Mouse (Mus musculus) testis, postnatal 10 days (tissue): ENCODE measurements around the gene Prkaca.
"Not testable (repeated sequence)": the region's sequence is repeated elsewhere in the genome, so short reads cannot be mapped to it uniquely, and the experiment has no call there.

Experiments used
- DNase-seq: peaks from one replicate; pipeline ENCODE4 v3.0.0; 2021; ENCODE audit warnings: low spot score

Prkaca gene

DNA sequence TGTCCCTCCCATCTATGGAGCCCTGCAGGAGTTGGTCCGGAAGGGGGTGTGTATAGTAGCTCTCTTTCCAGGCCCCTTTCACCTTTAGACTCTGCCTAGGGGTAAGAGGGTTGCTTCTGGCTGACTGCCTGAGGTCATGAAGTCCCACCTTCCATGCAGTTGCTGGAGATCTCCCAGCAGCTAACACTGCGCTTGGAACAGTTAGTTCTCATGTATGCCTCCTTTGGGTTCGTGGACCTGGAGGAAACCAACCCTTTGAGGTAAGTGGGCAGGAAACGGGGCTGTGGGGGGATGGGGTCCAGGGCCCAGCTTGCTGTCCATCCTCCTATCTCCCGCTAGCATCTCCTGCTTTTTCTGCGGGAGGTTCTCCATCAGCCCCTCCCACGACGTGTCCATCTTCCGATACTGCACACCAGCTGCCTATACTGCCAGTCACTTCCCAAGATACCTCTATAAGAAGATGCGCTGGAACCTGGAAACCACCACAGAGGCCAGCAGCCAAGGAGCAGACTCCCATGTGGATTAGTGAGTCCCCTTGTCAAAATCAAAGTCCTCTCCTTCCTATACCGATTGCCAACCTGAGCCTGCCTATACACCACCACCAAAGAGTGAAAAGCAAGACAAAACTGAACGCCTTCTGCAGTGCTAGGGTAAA lies 30.3 kb downstream of the Prkaca start:
- DNase-seq = peak; percentile 50

DNA sequence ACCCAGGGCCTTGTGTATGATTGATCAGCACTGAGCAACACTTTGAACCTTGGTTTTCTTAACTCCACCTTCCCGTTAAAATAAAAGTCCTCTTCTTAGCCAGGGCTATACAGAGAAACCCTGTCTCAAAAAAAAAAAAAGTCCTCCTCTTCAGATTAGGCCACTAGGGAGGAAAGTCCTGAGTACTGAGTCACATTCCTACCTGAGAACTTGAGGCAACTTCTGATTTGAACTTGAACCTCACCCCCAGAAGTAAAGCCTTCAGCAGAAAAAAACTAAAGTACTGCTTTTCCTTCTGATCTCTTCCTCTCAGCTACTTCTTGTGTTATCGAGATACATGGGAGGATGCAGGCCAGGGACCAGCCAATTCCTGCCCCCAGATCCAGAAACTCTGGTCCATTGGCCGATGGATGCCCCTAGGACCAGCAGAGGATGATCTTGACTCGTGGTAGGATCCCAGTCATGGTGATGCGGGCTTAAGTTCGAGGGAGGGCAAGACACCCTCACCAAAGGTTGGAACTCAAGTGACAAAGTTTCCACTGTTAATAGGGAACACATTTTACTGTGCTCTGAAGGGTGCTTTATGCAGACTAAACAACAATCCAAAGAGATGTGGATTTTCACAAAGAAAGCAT lies 30.9 kb downstream of the Prkaca start:
- no peak for DNase-seq

DNA sequence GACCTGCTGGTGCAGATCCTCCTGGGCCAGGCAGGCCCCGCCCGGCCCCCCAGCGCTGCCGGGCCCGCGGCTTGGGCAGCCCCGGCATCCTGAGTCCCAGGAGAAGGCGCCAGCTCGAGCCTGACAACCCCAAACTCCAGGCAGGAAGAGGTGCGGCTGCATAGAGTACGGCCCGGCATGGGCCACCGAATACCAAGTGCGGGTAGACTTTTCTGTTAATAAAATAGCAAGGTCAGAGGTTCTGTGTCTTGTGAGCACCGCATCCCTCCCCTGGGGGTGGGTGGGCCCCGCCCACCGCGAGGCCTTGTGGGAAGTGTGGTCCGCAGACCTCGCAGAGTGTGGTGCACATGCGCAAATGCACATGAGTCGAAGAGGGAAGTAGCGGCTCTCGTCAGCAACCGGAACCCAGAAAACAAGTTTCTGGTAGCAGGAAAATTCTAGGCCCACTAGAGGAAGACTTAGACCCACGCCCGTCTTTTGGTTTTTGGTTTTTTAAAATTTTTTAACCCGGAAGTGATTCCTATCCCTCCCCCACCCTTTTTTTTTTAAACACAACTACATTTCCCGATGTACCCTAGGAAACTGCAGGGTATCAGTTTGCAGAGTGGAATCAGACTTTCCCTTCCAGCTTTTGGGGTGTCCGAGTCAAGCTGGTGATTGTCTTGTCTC lies 31.9 kb downstream of the Prkaca start:
- peak; percentile 95 for DNase-seq

DNA sequence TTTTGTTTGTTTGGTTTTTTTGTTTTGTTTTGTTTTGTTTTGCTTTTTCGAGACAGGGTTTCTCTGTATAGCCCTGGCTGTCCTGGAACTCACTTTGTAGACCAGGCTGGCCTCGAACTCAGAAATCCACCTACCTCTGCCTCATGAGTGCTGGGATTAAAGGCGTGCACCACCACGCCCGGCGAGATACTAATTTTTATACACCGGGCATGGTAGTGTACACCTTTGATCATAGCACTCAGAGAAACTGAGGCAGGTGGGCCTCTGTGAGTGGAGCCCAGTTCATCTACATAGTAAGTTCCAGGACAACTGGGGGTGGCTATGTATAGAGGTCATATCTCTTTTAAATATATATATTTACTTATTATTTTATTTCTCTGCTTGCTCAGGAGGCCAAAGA lies 32.7 kb downstream of the Prkaca start:
- not testable (repeated sequence) for DNase-seq

DNA sequence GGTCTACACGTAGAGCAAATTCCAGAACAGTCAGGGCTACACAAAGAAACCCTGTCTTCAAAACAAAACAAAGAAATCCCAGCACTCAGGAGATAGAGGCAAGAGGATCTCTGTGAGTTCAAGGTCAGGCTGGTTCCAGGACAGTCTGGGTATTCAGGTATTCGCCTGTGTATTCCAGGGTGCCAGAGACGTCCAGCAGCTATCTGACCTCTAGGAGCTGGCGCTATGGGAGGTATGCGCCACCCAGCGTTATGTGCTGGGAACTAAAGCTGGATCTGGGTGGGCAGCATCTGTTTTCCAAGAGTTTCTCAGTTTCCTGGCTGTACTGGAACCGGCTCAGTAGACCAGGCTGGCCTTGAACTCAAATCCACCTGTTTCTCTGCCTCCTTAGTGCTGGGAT lies 35.6 kb downstream of the Prkaca start:
- DNase-seq = no peak

DNA sequence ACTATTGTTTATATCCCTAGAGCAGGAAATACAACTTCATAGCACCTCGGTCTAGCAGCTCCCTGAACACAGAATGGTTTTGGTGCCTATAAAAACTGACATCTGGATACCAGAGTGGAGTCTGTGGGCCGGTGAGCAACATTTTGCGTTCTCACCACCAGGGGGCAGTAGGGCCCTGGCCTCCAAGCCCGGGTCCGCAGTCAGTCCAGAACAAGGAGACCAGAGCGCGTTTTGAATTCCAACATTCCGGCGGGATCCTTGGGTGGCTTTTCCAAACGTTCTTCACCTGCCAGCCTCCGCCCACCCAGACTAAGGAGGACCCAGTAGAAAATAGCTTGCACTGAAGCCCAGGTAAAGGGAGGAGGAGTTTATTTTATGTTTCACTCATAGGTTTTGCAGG lies 37.1 kb downstream of the Prkaca start:
- peak; percentile 93 for DNase-seq

DNA sequence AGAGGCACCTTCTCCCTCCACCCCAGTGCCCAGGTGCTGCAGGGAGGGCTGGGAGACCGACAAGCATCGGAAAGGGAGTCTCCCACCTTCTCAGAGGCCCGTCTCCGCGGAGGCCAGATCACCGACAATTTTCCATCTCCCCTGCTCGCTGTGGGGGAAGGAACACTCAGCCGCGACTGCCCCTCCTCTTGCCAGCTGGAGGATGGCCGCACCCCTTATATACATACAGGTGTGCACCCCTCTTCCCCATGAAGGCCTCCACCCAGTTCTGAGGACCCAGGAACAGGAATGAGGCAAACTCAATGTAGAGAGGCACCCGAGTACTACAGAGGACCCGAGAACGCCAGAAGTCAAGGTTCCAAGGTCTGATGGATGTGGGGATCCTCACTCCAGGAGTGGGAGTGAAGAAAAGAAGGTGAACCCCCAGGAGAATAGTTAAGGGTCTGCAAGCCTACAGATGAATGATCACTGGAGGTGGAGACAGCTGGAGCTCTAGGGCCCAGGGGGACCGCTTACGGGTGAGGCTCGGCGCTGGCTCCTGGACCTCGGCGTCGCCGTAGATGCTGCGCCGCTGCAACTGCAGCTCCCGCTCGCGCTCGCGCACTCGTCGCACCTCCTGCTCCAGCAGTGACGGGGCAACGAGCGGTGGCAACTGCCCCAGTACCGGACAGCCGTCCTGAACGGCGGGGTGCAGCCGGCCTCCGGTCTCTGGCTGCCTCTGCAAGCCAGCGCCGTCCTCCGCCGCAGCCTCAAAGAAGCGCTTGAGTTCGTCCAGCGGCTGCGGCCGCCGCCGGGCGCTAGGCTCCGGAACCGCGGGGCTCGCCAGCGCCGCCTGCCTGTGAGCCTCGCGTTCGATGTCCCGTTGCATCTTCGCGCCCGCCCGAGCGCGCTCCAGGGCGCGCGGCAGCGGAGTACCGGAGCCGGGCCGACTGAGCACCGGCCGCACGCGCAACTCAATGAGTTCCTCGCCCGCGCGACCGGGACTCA lies 38.1 kb downstream of the Prkaca start:
- DNase-seq = peak; percentile 88

DNA sequence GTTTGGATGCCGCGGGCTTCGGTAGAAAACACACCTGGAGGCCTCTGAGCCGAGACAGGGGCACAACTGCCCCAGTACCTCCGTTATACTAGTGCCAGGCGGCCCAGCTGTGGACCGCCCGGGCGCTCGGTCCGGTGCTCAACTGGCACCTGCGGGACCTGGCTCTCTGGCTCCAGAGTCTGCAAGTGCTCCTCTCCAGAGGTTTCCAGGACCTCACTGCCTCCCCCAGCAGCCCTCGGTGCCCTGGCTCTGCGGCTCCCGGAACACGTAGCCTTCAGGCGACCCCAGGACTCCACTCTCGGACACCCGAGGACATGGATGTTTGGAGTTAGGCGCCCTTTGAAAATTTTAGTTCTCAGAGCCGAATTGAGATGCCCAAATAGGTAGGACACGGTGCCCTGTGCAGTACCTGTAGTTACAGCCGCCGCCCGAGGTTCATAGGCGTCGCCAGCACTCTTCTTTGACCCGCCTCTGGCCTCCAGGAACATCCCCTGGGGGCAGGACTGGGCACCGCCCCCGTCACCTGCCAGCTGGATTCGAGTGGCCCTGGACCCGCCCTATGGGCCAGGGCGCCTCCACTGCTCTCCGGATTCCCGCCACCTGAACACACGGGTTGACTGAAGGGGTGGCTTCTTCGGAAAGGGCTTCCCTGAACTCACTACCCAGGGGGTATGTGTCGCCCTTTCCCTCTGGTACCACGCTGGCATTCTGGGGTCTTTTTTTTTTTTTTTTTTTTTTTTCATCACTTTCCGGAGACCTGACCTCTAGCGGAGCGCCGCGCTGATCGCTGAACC lies 39.1 kb downstream of the Prkaca start, which contains the start of gene 2210011C24Rik:
Gene 2210011C24Rik, minus strand, starts transcription at position 467 of the 794 bp plus-strand sequence.
- no peak for DNase-seq

DNA sequence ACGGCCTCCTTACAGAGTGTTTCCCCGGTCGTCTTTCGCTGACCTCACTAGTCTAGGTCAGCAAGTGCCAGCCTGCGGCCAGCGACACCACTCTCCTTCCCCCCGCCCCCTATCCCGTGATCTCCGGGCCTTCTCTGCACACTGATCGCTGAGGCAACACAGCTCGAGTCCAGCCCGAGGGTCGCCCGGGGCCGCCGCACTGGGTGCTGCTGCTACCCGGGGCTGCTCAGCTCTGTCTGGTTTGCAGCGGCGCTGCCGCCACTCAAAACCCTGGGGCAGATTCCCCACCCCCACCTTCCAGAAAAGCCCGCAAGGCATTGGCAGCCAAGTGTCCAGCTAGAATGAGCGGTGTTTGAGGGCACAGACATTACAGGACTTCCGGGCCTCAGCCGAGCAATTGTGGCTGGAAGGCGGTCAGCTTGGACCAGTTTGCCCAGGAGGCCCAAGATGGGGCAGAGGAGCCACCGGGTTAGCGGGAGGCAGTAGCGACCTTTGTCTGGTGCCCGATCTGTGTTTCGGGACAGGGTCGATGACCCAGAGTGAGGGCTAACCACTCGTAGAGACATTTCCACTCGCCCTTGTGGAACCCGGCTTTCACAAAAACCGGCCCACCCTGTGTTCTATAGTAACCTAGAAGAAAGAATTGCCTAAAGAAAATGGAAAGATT lies 39.8 kb downstream of the Prkaca start:
- DNase-seq = no peak

DNA sequence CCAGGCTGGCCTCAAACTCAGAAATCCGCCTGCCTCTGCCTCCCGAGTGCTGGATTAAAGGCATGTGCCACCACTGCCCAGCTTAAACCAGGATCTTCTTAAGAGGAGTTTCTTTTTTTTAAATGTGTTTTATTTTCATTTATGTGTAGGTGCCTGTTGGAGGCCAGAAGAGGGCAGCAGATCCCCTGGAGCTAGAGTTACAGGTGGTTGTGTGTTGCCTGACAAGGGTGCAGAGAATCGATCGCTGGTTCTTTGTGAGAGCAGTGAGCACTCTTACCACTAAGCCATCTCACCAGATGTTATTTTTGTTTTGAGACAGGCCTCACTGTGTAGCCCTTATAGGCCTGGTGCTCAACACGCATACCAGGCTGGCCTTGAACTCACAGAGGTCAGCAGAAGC lies 43.0 kb downstream of the Prkaca start:
- no peak for DNase-seq

DNA sequence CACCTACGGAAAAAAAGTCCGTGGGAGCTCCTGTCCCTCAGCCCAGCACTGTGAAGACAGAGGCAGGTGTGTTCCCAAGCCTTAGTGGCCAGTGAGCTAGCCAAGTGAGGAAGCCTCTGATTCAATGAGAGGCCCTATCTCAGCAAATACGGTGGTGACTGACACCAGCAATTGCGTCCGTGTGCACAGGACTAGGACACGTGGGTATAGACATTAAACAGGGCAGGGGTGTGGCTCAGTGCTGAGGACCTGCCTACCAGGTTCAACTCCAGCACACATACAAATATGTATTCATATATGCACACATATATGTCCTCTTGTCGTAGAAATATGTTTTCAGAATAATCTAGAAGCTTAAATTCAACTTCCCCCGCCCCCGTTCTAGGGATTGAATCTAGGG lies 46.9 kb downstream of the Prkaca start:
- DNase-seq = no peak

DNA sequence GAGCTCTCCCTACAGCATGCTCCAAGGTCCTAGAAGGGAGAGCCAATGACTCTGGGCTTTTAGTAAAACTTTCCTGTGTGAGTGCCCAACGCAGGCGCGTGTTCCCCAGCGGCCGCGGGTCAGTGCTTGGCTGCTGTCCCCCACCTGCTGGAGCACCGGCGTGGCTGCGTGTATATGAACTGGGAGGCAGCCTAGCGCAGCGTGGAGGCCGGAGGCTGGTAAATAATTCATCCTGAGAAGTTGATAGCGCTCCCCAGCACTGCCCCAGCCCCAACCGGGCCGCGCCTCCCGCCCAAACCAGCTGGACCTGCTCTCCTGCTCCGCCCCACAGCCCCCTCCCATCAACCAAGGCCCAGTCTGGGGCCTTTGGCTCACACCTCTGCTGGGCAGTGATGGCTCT lies 48.3 kb downstream of the Prkaca start, which contains the start of gene Palm3:
Gene Palm3, plus strand, starts transcription at position 376 of the 400 bp plus-strand sequence.
- no peak for DNase-seq

DNA sequence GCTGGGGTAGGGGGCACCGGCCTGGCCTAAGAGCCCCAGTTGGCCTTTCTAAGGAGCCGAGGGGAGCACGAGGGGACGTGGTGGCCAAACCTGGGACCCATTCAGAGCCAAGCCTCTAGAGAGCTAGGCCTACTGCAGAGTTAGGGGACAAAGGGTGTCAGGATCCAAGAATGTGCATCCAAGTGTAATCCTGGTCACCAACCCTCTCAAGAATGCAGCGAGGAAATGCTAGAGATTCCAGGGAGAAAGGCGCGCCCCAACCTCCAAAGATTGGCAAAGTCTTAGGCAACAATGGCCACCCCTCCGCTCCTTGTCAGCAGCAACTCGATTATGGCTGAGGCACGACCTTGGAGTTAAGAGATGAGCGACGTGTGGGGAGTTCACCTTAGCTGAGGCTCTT lies 48.8 kb downstream of the Prkaca start:
- no peak for DNase-seq

DNA sequence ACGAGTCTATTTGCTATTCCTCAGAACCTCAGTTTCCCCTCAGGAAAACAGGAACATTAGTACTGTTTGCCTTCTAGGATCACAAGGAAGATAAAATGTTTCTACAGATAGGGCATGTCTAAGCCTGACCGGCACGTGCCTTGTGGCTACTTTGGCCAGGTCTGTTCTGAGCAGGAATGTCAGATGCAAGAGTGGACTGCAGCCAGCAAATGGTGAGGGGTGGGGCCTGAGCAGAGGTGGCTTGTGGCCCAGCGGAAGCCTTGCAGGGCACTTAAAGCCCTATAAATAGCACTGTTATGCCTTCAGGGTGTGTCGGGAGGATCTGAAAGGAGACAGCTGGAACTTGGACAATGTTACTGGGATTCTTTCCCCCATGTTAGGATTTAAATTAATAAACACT lies 50.3 kb downstream of the Prkaca start:
- DNase-seq = peak; percentile 71

DNA sequence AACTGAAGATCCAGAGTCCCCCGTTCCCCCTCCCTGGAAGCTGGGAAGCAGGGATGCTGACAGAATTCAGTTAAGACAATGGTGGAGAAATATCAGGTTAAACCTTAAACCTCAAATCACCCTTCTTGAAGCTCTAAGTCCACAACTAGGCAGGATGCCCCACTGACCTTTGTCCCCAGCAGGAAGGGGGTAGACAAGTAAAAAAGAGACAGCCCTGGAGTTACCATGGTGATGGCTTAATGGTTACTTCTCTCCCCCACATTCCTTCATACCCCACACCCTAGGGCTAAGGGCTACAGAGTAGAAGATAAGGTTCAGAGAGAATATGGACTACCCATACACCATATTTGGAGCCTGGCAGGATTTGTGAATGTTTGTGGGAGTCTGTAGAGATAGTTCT lies 50.8 kb downstream of the Prkaca start:
- DNase-seq = no peak

DNA sequence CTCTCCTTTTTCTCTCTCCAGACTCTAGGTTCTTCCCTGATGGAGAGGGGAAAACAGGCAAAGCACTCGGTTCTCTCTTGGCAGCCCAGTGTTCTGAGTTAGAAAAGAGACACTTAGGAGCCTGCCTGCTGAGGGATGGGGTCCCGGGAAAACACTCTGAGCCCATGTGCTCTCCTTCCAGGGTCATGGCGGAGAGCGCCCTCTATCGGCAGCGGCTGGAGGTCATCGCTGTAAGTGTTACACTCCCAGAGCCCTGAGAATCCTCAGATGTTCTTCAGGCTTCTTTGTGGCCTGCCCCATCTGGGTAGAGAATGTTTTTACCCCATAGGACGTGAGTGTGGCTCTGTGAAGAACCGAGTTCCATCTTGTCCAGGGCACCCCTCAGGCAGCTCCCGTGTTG lies 51.4 kb downstream of the Prkaca start:
- peak; percentile 86 for DNase-seq

DNA sequence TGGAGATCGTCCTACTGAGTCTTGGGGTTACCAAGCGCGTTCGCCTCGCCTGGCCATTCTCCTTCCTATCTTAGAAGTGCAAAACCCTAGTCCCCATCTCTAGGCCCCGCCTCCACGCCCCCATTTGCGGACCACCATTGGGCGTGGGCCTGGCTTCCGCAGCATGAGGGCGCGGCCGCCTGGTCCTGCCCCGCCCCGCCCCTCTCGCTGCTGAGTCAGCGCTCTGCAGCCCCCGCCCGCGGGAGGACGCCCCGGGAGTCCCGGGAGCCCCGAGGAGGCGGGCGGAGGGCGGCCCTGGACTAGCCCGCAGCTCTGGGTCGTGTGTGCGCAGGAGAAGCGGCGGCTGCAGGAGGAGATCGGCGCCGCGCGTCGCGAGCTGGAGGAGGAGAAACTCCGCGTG lies 53.1 kb downstream of the Prkaca start:
- DNase-seq = peak; percentile 83

DNA sequence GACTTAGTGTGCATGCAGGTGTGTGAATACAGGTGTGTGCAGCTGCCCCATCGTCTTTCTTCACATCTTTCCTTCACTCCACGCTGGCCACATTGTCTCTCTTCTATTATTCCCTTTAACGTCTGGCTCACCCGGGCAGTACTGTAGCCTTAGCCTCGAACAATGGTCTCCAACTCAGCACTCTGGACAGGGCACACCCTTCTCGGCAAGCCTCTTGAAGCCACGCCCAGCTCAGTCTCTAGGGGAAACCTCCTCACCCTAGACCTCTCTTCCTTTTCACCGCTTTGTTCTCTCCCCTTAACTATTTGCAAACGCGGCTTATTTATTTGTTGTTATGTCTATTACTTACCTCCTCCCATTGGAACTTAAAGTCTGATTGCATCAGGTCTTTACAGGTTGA lies 54.7 kb downstream of the Prkaca start:
- no peak for DNase-seq

DNA sequence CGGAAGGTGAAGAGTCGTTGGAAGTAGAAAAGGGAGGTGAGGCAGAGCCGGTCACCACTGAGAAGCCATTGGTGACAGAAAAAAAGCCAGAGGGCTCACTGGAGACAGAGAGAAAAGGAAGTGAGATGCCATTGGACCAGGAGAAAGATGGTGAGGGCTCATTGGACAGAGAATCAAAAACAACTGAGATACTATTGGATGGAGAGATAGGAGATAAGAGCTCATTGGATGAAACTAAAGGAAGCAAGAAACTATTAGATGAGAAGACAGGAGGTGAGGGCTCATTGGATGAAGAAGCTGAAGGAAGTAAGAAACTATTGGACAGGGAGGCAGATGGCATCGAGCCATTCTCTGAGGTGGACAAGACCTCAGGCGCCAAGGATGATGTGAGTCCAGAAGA lies 56.5 kb downstream of the Prkaca start:
- DNase-seq = no peak

DNA sequence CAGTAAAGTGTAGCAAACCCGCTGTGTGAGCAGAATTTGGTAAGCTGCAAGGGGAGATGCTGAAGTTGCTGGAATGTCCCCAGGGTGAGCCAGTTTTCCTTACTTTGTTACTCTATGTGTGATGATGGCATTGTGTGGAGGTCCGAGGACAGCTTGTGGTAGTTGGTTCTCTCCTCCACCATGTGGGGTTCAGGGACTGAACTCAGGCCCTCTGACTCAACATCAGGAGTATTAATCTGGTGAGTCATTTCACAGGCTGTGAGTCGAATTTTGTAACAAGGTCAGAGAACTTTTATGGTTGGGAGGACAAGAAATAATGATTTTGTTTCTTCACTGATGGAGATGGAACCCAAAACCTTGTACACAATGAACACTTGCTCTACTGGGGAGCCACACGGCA lies 60.0 kb downstream of the Prkaca start:
- no peak for DNase-seq

DNA sequence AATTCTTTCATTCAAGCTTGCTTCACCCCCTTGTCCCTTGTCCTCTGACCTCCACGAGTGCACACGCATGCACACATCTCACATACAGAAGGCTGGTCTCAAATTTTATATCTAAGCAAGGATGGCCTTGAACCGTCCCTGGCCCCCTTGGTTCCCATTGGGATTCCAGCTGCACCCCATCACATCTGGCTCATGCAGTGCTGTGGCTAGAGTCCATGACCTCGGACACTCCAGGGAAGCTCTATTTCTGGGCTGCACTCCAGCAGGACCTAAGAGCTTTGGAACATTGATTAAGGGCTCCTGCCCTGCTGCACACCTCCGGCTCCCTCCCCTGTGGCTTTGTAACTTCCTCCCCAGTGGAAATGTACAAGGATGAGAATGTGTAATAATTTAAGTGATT lies 65.2 kb downstream of the Prkaca start:
- peak; percentile 71 for DNase-seq
